Mouse (Mus musculus): Measurements from ENCODE around the gene Dnajb12.

DNA sequence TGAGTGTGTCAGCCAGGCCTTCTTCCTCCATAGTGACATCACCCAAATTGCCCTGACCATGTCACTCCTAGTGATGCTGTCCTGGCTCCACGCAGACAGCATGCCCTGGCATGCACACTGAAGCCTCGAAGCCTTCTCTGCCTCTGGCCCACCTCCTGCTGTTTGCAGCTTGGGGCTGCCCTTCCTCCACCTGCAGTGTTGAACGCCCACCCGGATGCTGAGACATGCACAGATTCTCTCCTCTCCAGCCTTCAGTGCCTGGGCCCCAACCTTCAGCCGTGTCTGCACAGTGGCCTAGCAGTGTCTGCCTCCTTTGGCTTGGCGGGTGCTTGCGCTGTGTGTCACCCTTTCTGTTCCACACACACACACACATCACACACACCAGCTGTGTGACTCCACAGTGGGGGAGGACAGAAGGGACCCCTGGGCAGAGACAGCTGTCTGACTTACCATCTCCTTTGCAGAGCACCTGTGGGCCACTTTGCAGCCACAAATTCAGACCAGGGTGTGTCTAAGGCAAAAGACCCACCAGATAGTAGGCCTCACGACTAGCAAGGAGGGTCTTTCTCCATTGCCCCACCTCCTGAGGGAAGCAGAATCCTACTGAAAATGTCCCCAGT is 22.7 kb downstream of the Dnajb12 start:
- TF ChIP-seq CTCF (conservative IDR thresholded peaks at IDR 0.05; ENCODE audit: low read length), result no peak
- no peak for TF ChIP-seq POU5F1 (IDR thresholded peaks at IDR 0.05; ENCODE audit: borderline replicate concordance, low read length)
